Mouse (Mus musculus): Measurements from ENCODE around the gene Arhgdia. TPM values are rescaled to one million over a fixed set of nuclear protein-coding genes. Genes with fewer than 3 reads are reported as not detected.
A peak's percentile ranks its signal among the peaks of the same experiment; 100 is the strongest.

Arhgdia gene
- polyA plus RNA-seq, 1 experiment from 2014 or later = 777 TPM

GRCm38 (mm10) chr11:120582268-120582981 is 1.0 kb upstream of the Arhgdia start:
- 68% methylated on average over 8 of the region's 8 CpGs for WGBS
- no peak for DNase-seq (ENCODE audit: low spot score)
- H3K36me3 ChIP-seq = peaks cover 77% of the 10 kb centered on the region

GRCm38 (mm10) chr11:120580871-120581331 is 523 bp downstream of the Arhgdia start:
- WGBS = under 1% methylated on average over 44 of the region's 44 CpGs
- Histone ChIP-seq H3K27ac (replicated peaks) (peak overlapping the region; percentile 99), H3K36me3 (peaks cover 73% of the 10 kb centered on the region), H3K9me3 (replicated peaks) (peaks cover 5% of the 10 kb centered on the region), H3K27me3 (ENCODE audit: low read depth, poor library complexity, severe bottlenecking) (no peaks in the 10 kb centered on the region), H3K4me1 (peaks cover 38% of the 10 kb centered on the region), H3K4me3 (peak overlapping the region; percentile 92)
- DNase-seq (ENCODE audit: low spot score) = no peak

More at GRCm38 (mm10) chr11:120582268-120582981, 1.0 kb upstream of the Arhgdia start:
- peaks cover 38% of the 10 kb centered on the region for H3K4me1 ChIP-seq
- peaks cover 5% of the 10 kb centered on the region for H3K9me3 ChIP-seq (replicated peaks)
- H3K27ac ChIP-seq (replicated peaks) = peak overlapping the region; percentile 99
- peak overlapping the region; percentile 92 for H3K4me3 ChIP-seq
- H3K27me3 ChIP-seq (ENCODE audit: low read depth, poor library complexity, severe bottlenecking) = no peaks in the 10 kb centered on the region

DNA sequence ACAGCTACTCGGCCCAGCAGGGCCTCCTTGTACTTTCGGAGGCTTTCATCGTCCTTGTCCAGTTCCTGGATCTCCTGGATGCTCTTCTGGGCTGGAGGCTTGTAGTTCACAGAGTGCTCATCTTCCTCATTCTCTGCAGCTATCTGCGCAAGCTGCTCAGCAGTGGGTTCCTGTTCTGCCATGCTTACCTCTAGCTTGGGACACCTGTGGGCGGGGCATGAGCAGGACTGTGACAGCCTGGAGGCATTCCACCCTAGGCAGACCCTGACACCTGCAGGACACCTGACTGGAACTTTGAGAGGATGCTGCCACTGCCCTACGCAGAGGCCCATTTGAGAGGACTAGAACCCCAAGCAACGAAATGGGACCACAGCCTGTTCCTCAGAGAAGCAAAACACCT is 1.2 kb downstream of the Arhgdia start:
- Histone ChIP-seq H3K36me3 (peaks cover 65% of the 10 kb centered on the region), H3K27ac (replicated peaks) (peak overlapping the region; percentile 99), H3K4me3 (peak overlapping the region; percentile 92), H3K4me1 (peaks cover 38% of the 10 kb centered on the region), H3K27me3 (ENCODE audit: low read depth, poor library complexity, severe bottlenecking) (no peaks in the 10 kb centered on the region), H3K9me3 (replicated peaks) (peaks cover 5% of the 10 kb centered on the region)
- WGBS = 72% methylated on average over 7 of the region's 7 CpGs
- no peak for DNase-seq (ENCODE audit: low spot score)

DNA sequence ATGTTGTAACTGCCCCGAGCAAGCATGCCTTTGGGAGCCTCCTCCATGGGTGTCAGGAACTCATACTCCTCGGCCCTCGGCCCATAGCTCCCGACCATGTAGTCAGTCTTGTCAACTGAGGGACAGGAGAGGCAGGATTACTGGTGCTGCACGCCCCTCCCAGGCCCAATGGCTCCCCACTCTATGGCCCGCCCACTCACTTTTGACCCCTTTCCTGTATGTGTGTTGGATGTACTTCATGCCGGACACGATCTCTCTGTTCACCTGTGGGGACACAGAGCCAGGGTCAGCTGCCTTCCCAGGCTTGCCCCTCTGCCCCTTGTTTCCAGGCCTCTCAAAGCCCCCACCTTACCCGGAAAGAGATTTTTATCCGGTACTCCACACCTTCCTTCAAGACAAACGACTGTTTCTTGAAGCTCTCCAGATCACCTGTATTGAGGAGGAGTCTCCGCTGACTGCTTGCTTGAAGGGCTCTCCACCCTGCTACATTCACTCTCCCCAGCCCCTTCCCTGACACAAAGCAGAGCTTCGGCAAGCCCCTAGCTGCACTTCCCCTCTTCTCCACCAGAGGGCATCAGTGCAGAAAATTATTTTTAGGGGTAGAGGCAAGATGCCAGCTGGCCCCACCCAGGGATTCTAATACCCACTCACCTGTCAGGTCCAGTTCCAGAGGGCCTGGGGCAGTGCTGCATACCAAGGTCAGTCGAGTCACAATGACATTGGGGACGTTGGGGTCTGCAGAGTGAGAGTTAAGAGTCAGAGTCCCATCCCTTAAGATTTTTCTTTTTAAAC is 1.9 kb downstream of the Arhgdia start:
- WGBS = 65% methylated on average over 15 of the region's 15 CpGs
- Histone ChIP-seq H3K4me3 (peak overlapping the region; percentile 92), H3K36me3 (peaks cover 60% of the 10 kb centered on the region), H3K4me1 (peaks cover 42% of the 10 kb centered on the region), H3K27ac (replicated peaks) (peak overlapping the region; percentile 99), H3K27me3 (ENCODE audit: low read depth, poor library complexity, severe bottlenecking) (no peaks in the 10 kb centered on the region), H3K9me3 (replicated peaks) (peaks cover 5% of the 10 kb centered on the region)
- peak; percentile 84 for DNase-seq (ENCODE audit: low spot score)

DNA sequence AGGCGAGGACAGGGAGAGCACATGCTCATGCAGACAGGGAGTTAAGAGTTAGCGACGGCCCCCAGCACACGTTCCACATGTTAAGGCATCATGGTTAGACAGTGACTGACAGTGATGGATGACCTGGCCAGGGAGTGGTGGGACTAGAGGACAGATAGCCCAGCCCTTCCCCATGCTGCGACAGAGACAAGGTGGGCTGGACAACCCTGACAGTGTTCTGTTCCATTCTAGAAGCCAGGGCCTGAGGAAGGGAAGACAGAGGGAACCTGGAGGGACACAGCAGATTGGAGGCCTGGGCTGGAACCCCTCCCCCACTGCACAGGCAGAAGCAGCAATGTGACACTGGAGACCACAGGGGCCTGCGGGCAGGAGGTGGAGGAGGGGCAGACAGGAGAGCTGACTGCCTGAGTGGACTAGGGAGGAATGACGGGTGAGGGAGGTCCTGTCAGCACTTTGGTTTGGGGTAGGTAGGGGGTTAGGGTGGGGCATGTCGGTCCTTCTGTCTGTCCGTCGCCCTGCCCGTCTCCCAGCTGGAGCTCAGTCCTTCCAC is 2.7 kb downstream of the Arhgdia start:
- H3K4me1 ChIP-seq = peaks cover 49% of the 10 kb centered on the region
- H3K4me3 ChIP-seq = peak overlapping the region; percentile 92
- 88% methylated on average over 11 of the region's 11 CpGs for WGBS
- peaks cover under 1% of the 10 kb centered on the region; the same call in 1 of the 2 replicates for H3K9me3 ChIP-seq (replicated peaks)
- H3K27ac ChIP-seq (replicated peaks) = no peak overlapping the region
- H3K36me3 ChIP-seq = peaks cover 52% of the 10 kb centered on the region
- no peak for DNase-seq (ENCODE audit: low spot score)
- no peaks in the 10 kb centered on the region for H3K27me3 ChIP-seq (ENCODE audit: low read depth, poor library complexity, severe bottlenecking)

DNA sequence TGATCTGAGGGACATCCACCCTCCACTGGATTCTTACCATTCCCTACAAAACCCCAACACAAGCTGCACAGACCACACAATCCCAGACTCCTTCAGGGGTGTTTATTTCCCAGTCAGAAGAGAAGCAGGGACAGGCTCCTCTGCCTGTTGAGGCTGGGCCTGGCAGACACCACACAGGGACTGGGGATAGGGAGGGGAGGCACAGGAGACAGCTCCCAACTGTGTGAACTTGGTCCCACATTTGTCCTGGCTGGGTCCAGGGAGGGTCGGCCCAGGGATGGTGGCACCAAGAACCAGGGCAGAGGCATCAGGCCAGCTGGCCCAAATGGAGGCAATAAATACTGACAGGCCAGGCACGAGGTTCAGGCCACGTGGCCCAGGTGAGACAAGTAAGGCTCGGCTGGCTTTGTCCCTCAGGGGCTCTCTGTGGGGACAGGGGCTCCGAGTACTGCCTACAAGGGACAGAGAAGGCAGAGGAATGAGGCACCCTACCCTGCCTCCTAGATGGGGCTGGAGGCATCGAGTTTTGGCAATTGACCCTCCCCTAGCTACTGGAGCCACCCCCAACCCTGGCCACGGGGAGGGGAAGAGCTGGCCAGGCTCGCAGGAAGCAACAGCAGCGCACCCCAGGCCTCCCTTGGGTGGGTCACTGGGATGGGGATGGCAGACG is 3.3 kb downstream of the Arhgdia start:
- Histone ChIP-seq H3K4me1 (peaks cover 50% of the 10 kb centered on the region), H3K27me3 (ENCODE audit: low read depth, poor library complexity, severe bottlenecking) (no peaks in the 10 kb centered on the region), H3K36me3 (peaks cover 47% of the 10 kb centered on the region), H3K9me3 (replicated peaks) (no peaks in the 10 kb centered on the region), H3K4me3 (peak overlapping the region; percentile 92), H3K27ac (replicated peaks) (no peak overlapping the region)
- 89% methylated on average over 10 of the region's 10 CpGs for WGBS
- no peak for DNase-seq (ENCODE audit: low spot score)

- WGBS = 84% methylated on average over 7 of the region's 7 CpGs
- peak overlapping the region; percentile 18; the same call in 1 of the 2 replicates for H3K4me3 ChIP-seq
- H3K9me3 ChIP-seq (replicated peaks) = no peaks in the 10 kb centered on the region
Measured at GRCm38 (mm10) chr11:120577211-120578023, 4.0 kb downstream of the Arhgdia start.

DNA sequence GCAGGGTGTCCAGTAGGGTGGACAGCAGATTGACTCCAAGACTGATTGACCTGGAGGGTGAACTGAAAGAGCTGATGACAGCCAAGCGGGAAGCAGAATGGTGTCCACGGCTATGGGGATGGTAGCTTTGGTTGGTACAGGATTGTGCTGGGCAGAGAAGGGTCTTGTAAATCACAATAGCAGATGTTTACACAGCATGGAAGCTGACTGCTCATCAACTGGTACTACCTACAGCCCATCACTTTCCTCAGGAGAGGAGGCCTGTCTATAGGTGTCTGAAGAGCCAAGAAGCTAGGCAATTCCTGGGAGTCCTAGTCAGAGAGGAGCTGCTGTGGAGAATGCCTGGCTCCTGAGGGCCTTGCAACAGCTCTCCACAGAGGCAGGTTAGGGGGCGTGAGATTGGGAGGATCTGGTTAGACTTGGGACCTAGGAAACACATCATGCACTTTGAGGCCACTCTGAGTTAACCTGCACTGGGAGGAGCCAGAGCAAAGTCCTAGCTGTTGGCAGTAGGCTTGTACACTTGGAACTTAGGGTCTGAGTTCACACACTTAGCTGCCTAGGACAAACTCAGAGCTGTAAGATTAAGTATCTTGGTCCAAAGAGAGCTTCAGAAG is 5.0 kb downstream of the Arhgdia start:
- Histone ChIP-seq H3K27ac (replicated peaks) (no peak overlapping the region), H3K9me3 (replicated peaks) (no peaks in the 10 kb centered on the region), H3K36me3 (peaks cover 44% of the 10 kb centered on the region), H3K27me3 (ENCODE audit: low read depth, poor library complexity, severe bottlenecking) (no peaks in the 10 kb centered on the region), H3K4me1 (peaks cover 48% of the 10 kb centered on the region), H3K4me3 (no peak overlapping the region)
- DNase-seq (ENCODE audit: low spot score) = no peak
- WGBS = 90% methylated on average over 3 of the region's 3 CpGs

More at GRCm38 (mm10) chr11:120577211-120578023, 4.0 kb downstream of the Arhgdia start:
- H3K27ac ChIP-seq (replicated peaks) = no peak overlapping the region
- H3K36me3 ChIP-seq = peaks cover 41% of the 10 kb centered on the region
- no peak for DNase-seq (ENCODE audit: low spot score)
- H3K4me1 ChIP-seq = peaks cover 50% of the 10 kb centered on the region
- no peaks in the 10 kb centered on the region for H3K27me3 ChIP-seq (ENCODE audit: low read depth, poor library complexity, severe bottlenecking)

DNA sequence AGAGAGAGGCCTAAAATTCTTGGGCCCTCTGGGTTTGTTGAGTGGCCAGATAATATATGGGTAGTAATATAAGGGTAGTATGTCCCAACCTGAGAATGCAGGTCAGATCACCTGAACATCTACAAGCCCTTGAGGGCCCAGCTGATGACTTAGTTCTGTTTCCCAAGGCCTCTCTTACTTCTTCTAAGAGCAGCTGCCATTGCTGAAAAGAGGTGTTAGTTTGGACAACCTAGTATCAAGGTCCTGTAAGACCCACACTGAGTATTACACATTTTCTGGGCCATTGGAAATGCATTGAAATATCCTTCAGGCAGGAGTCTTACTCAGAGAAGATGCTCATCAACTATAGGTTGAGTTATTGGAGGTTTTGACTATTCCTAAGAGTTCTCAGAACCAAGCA is 5.5 kb downstream of the Arhgdia start:
- no peak overlapping the region for H3K27ac ChIP-seq (replicated peaks)
- no peak for DNase-seq (ENCODE audit: low spot score)
- H3K36me3 ChIP-seq = peaks cover 49% of the 10 kb centered on the region
- peaks cover 53% of the 10 kb centered on the region for H3K4me1 ChIP-seq
- H3K4me3 ChIP-seq = no peak overlapping the region
- H3K27me3 ChIP-seq (ENCODE audit: low read depth, poor library complexity, severe bottlenecking) = no peaks in the 10 kb centered on the region
- H3K9me3 ChIP-seq (replicated peaks) = no peaks in the 10 kb centered on the region

GRCm38 (mm10) chr11:120575046-120575445 is 6.4 kb downstream of the Arhgdia start:
- no peak for DNase-seq (ENCODE audit: low spot score)
- Histone ChIP-seq H3K4me1 (peaks cover 47% of the 10 kb centered on the region), H3K27ac (replicated peaks) (no peak overlapping the region), H3K27me3 (ENCODE audit: low read depth, poor library complexity, severe bottlenecking) (no peaks in the 10 kb centered on the region), H3K9me3 (replicated peaks) (no peaks in the 10 kb centered on the region), H3K36me3 (peaks cover 55% of the 10 kb centered on the region), H3K4me3 (peak overlapping the region; percentile 87; the same call in 1 of the 2 replicates)
- WGBS = 88% methylated on average over 2 of the region's 2 CpGs

- Histone ChIP-seq H3K36me3 (peaks cover 55% of the 10 kb centered on the region), H3K9me3 (replicated peaks) (no peaks in the 10 kb centered on the region), H3K27ac (replicated peaks) (peak overlapping the region; percentile 97), H3K27me3 (ENCODE audit: low read depth, poor library complexity, severe bottlenecking) (no peaks in the 10 kb centered on the region), H3K4me3 (peak overlapping the region; percentile 87), H3K4me1 (peaks cover 39% of the 10 kb centered on the region)
- no peak for DNase-seq (ENCODE audit: low spot score)
- WGBS = 59% methylated on average over 5 of the region's 5 CpGs
Measured at GRCm38 (mm10) chr11:120574278-120574600, 7.2 kb downstream of the Arhgdia start.
